Mouse (Mus musculus): ENCODE measurements around the gene Tpbgl.

- TF ChIP-seq CTCF (IDR thresholded peaks at IDR 0.05; ENCODE audit: extremely low read depth, insufficient read depth, low read length) (no peak), POLR2A (IDR thresholded peaks at IDR 0.05; ENCODE audit: extremely low read depth, insufficient read depth, low read length) (no peak)
These were observed 36.8 kb upstream of the Tpbgl start for GRCm38 (mm10) chr7:99663507-99664220.

Data from cortical plate, adult 2 months (tissue).